9 mouse cellular contexts compared by ENCODE assay signal in the genomic region with DNA sequence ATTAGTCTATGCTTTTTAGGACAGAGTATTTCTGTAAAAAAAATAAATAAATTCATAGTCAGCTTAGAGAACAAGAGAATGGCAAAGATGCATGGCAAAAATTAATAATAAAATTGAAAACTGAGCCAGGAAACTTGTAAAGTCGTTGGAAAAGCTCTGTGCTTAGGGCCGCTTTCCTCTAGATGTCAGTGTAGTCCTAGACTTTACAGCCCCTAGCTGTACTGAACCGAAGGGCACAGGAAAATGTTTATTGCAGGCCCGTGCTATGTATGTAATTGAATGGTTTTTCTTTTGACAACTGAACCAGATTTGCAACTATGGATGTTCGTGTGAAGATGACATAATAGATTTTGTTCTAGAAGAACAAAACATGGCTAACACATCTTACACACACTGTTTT. TPM values are rescaled to one million over a fixed set of nuclear protein-coding genes. Genes with fewer than 3 reads are reported as not detected.
DNase-seq lines count a peak whose midpoint lies in the region; ATAC-seq lines count a peak whose summit lies in the region.
"Had no signal": no experiment of that assay in that cellular context is flagged by ENCODE, and none has a peak within 500 bp of the region (broad histone marks: within the 10 kb centered on the region; RNA-seq: fewer than 3 reads in every experiment).

No protein-coding gene starts in this region.

- no peak overlapping the region for H3K9ac ChIP-seq in kidney, embryonic 14.5 days (ENCODE audit: low read depth, low read length)

- no peak overlapping the region for H3K4me2 ChIP-seq in kidney, embryonic 14.5 days (replicated peaks; ENCODE audit: low read depth, low read length)

- no peaks in the 10 kb centered on the region for H3K27me3 ChIP-seq in kidney, embryonic 14.5 days (ENCODE audit: control insufficient read depth, insufficient read depth, low read length)

- H3K9me3 ChIP-seq in kidney, embryonic 14.5 days (ENCODE audit: control insufficient read depth, low read length): no peaks in the 10 kb centered on the region

- intact Hi-C loops in left cerebral cortex, postnatal 14 days (cut with DNase I): loop anchor here (5.0 kb wide), 2 partner anchors 311 to 386 kb away; no protein-coding TSS in a partner anchor

- WGBS in kidney, embryonic 14.5 days: 15% methylated on average over 5 of the region's 5 CpGs

- DNase-seq in kidney, adult 8-10 months: no peak
- DNase-seq in MN1 (ENCODE audit: low spot score): peak; percentile 57
- DNase-seq in embryo, embryonic 11.5 days (ENCODE audit: low read depth, low spot score): peak; percentile 20
- peak; percentile 37 to 53 for DNase-seq in left cerebral cortex, postnatal 14 days (ENCODE audit: low spot score in 2 of 2)
- no peak for DNase-seq in yolk sac, embryonic 10.5 days (ENCODE audit: low spot score)
- DNase-seq in layer of hippocampus, adult 8-10 months (ENCODE audit: low spot score in 2 of 2): no peak

- peak; percentile 67; the same call in 1 of the 2 replicates for ATAC-seq in kidney, embryonic 14.5 days (ENCODE audit: low FRiP score, low TSS enrichment)
- no peak for ATAC-seq in megakaryocyte, adult 5-6 weeks (ENCODE audit: poor library complexity, severe bottlenecking)

- H3K27ac ChIP-seq in kidney, embryonic 14.5 days (ENCODE audit: low read depth, low read length): no peak overlapping the region

- no peaks in the 10 kb centered on the region for H3K4me1 ChIP-seq in kidney, embryonic 14.5 days (ENCODE audit: control insufficient read depth, insufficient read depth, low read length)

- no peaks in the 10 kb centered on the region for H3K36me3 ChIP-seq in kidney, embryonic 14.5 days (ENCODE audit: control insufficient read depth, insufficient read depth, low read length)

- H3K4me3 ChIP-seq in kidney, embryonic 14.5 days (ENCODE audit: low read length): no peak overlapping the region

RNA-seq across cellular contexts. Expression of gene Tyrp1, which starts 32.1 kb away (rescaled TPM):
- not detected in 2 replicates for polyA plus RNA-seq in kidney, embryonic 14.5 days (2014; fragmentation: Nextera tagmentation; extraction: Ambion mirVana)
- under 1 TPM; 0.32 to 0.33 TPM for total RNA-seq in left cerebral cortex, postnatal 14 days (2021)
- total RNA-seq in megakaryocyte, adult 5-6 weeks (2015): not detected in 2 replicates
- not detected in 2 replicates for total RNA-seq in megakaryocyte, adult 5-6 weeks (2017)
- 1 to 10 TPM in 1 of 4 experiments, under 1 TPM in 3; 0.22 to 1.2 (median 0.32) TPM for total RNA-seq in layer of hippocampus, adult 8-10 months (2022)
- total RNA-seq: hematopoietic stem cell, adult 5-6 weeks had no signal

RNA-seq across cellular contexts. Expression of gene Lurap1l, which starts 44.4 kb away (rescaled TPM):
- polyA plus RNA-seq in kidney, embryonic 14.5 days (2014; fragmentation: Nextera tagmentation; extraction: Ambion mirVana): 10.7 and 11.9 TPM in 2 replicates
- total RNA-seq in left cerebral cortex, postnatal 14 days (2021): 1 to 10 TPM; 6.3 to 7.0 TPM
- total RNA-seq in megakaryocyte, adult 5-6 weeks (2015): not detected in 2 replicates
- not detected in 2 replicates for total RNA-seq in megakaryocyte, adult 5-6 weeks (2017)
- 10 to 100 TPM; 18.7 to 26.7 (median 22.1) TPM for total RNA-seq in layer of hippocampus, adult 8-10 months (2022)
- total RNA-seq: hematopoietic stem cell, adult 5-6 weeks had no signal

Comparison
In these comparisons a context has a peak if more than half of its experiments do, and no peak if none do; other contexts are left out.
1. DNase-seq: peak in MN1 (single experiment), embryo, embryonic 11.5 days (single experiment) and left cerebral cortex, postnatal 14 days (2 of 2); none in kidney, adult 8-10 months (0 of 2), yolk sac, embryonic 10.5 days (single experiment) and layer of hippocampus, adult 8-10 months (0 of 2).
2. RNA of gene Lurap1l, which starts 44.4 kb away (total RNA-seq): 18.7 to 26.7 TPM in layer of hippocampus, adult 8-10 months and 6.3 to 7.0 TPM in left cerebral cortex, postnatal 14 days; not detected in megakaryocyte, adult 5-6 weeks; every median in the first group is over 4 times any median in the second.